Mouse (Mus musculus) megakaryocyte, adult 5-6 weeks (primary cell): ENCODE data around the gene Cobl. TPM values are rescaled to one million over a fixed set of nuclear protein-coding genes. Genes with fewer than 3 reads are reported as not detected.

Experiments
- ATAC-seq: 2 replicates; pipeline ENCODE4 v1.8.0; 2016; ENCODE audit warnings: mild to moderate bottlenecking, inconsistent platforms; ENCODE audit not compliant: poor library complexity, severe bottlenecking
- total RNA-seq, 2 experiments: library from RNA; stranded (forward) in 1 of 2; stranded (reverse) in 1 of 2; fragments of 153-499, 151-499 nt in 1 of 2; fragments of 221-1000, 200-1000 nt in 1 of 2; gene quantifications; 2 replicates each; pipeline versions ENCODE4 v1.2.3 to v1.2.4; 2015 to 2017

Cobl gene
- total RNA-seq, 2 experiments from 2014 or later, result not detected

- no peak for ATAC-seq
Measured at GRCm38 (mm10) chr11:12232041-12232742, 232.6 kb downstream of the Cobl start.

GRCm38 (mm10) chr11:12231481-12232035 lies 233.2 kb downstream of the Cobl start:
- no peak for ATAC-seq

DNA sequence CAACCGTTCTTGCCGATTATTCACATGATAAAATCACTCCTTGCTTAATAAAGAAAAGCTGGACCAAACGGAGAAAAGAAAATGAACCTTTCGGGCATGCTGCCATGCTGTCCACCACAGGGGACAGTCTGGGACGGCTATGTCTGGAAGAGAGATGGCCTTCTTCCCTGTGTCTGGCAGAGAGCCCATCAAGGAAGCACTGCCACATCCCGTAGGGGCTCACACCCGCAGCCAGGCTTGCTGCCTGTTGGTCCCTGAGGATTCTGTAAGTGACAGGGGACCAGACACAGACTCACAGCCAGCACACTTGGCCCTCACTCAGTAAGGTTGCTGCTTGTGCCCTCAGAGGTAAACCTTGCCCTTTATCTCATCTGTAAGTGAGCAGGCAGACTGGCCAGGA lies 235.3 kb downstream of the Cobl start:
- ATAC-seq, result no peak

- no peak for ATAC-seq
Measured at GRCm38 (mm10) chr11:12227343-12227742, 237.4 kb downstream of the Cobl start.

- ATAC-seq, result no peak
Measured at GRCm38 (mm10) chr11:12219594-12220530, 244.9 kb downstream of the Cobl start.

DNA sequence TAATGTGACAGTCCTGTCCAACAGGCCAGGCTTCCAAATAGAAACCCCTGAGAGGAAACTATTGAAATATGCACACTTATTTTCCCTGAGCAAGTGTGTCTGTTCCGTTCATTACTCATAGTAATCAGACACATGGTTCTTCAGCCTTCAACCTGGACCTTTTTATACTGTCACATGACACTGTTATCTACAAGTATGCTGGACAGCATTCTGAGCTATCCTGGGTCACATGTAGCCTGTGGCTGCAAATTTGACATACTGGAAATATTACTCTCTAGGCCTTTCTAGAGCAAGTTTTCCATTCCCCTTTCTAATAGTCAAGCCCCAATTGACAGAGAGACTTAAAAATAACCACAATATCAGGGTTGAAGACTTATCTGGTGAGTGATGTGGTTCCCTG lies 247.9 kb downstream of the Cobl start:
- no peak for ATAC-seq

GRCm38 (mm10) chr11:12215582-12215981 lies 249.2 kb downstream of the Cobl start:
- no peak for ATAC-seq

- no peak for ATAC-seq
Measured at GRCm38 (mm10) chr11:12208574-12208973, 256.2 kb downstream of the Cobl start.

DNA sequence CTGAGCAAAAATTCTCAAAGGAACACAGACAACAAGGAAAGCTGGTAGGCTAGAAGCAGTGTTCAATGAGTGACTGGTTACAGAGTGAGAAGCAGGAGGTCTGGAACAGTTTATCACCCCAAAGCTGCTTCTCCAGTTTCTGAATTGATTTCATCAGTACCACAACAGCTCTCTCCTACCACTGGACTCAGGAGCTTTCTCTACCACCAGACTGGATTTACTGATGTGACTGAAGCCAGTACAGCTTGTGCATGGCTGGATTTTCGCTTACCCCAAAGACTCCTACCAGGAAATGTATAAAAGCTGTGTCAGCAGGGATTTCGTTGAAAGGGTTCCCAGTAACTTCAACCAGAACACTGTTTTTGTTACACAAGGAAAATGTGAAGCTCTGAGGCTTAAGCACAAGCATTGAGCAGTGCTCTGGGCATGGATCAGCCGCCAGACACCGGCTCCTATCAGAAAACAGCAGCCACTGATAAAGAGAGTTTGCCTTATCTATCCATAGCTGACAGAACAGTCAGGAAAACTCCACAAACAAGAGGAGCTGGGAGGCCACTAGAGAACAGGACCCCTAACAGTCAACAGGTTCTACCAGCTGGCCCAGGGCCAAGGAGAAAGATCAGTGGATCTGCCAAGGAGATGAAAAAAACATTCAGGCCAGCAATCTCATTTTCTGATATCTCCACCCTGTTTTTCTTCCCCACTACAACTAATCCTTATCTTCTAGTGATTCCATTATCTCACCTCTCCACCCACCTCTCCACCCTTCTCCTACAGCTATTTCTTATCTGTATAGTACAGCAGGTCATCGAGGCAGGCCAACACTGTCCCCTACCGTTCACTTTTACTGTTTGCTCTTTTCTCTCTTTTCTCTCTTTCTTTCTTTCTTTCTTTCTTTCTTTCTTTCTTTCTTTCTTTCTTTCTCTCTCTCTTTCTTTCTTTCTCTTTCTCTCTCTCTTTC lies 259.3 kb downstream of the Cobl start:
- no peak for ATAC-seq

DNA sequence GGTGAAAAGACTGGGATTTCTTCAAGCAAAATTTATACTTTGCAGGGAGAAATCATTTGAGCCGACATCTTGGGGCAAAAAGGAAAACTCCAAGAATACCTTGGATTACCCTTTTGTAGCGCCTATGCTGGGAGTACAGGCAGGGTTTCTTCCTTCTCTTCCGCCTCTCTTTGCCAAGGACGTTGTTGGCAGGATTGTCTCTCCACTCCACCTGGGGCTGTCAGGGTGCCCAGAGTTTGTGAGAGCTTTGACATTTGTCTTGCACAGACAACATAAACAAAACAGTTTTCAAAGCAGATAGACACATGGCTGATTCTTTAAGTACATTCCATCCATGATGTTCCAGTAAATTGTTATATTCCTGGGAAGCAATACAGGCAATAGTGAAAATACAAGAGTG lies 265.3 kb downstream of the Cobl start:
- no peak for ATAC-seq

- ATAC-seq, result no peak
Measured at GRCm38 (mm10) chr11:12198700-12199349, 265.9 kb downstream of the Cobl start.

GRCm38 (mm10) chr11:12198017-12198416 lies 266.7 kb downstream of the Cobl start:
- no peak for ATAC-seq

DNA sequence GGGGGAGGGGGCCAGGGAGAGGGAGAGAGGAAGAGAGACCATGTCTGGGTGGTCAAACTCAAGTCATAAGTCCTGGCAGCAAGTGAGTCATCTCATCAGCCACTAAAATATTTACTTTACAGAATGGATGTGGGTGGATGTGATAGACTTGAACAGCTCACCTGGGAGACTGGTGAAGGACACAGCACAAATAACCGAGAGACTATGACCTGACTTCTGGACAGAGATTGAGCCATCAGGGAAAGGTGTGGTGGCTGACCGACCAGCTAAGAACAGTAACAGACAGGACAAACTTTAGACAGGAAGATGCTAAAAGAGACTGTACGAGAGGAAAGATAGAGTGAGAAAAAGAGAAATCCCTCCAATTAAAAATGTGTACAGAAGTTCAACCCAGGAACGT lies 267.2 kb downstream of the Cobl start:
- no peak for ATAC-seq

GRCm38 (mm10) chr11:12195390-12195789 lies 269.4 kb downstream of the Cobl start:
- no peak for ATAC-seq

- no peak for ATAC-seq
Measured at GRCm38 (mm10) chr11:12193369-12193768, 271.4 kb downstream of the Cobl start.

GRCm38 (mm10) chr11:12191386-12191785 lies 273.4 kb downstream of the Cobl start:
- ATAC-seq, result no peak

- no peak for ATAC-seq
Measured at GRCm38 (mm10) chr11:12190417-12190816, 274.3 kb downstream of the Cobl start.
